Mouse (Mus musculus) embryonic facial prominence, embryonic 10.5 days (tissue): ENCODE results near the gene Veph1. TPM values are rescaled to one million over a fixed set of nuclear protein-coding genes. Genes with fewer than 3 reads are reported as not detected.
A peak's percentile ranks its signal among the peaks of the same experiment; 100 is the strongest.

Experiments used
- DNase-seq: peaks from one replicate; pipeline ENCODE4 v3.0.0-alpha.2; 2017; ENCODE audit warnings: low spot score
- H3K27ac ChIP-seq: fragments of 300-500 bp; sonication (generic); replicated peaks from 2 replicates; pipeline ENCODE4 v1.5.1; 2016; ENCODE audit warnings: mild to moderate bottlenecking
- H3K27me3 ChIP-seq: fragments of 300-500 bp; sonication (generic); replicated peaks from 2 replicates; pipeline ENCODE4 v1.6.1; 2016; ENCODE audit warnings: low read depth, mild to moderate bottlenecking; ENCODE audit not compliant: poor library complexity, severe bottlenecking
- H3K36me3 ChIP-seq: fragments of 300-500 bp; sonication (generic); replicated peaks from 2 replicates; pipeline ENCODE4 v1.6.1; 2016; ENCODE audit warnings: mild to moderate bottlenecking, moderate library complexity
- H3K4me1 ChIP-seq: fragments of 300-500 bp; sonication (generic); 2 replicates; pipeline ENCODE4 v1.6.1; 2016
- H3K4me3 ChIP-seq: fragments of 300-500 bp; sonication (generic); 2 replicates; pipeline ENCODE4 v1.5.1; 2016; ENCODE audit warnings: mild to moderate bottlenecking, moderate library complexity
- H3K9me3 ChIP-seq: fragments of 300-500 bp; sonication (generic); 2 replicates; pipeline ENCODE4 v1.6.1; 2016; ENCODE audit warnings: mild to moderate bottlenecking
- WGBS: fragments of 180-500 bp; shearing (Covaris S2); methylation state at CpG from one replicate; pipeline ENCODE4 v1.1.7; 2016; 5-methylcytosine and 5-hydroxymethylcytosine counted together
- polyA plus RNA-seq: library from polyadenylated mRNA; unstranded; fragments of >200 nt; fragmentation: Nextera tagmentation; extraction: Ambion mirVana; gene quantifications from 2 replicates; pipeline ENCODE4 v1.2.1, GENCODE M21; 2016

The Veph1 gene
- polyA plus RNA-seq, 1 experiment from 2014 or later: 3.0 TPM

- no peaks in the 10 kb centered on the region for H3K27me3 ChIP-seq
- H3K27ac ChIP-seq: no peak overlapping the region
- peaks cover 29% of the 10 kb centered on the region for H3K4me1 ChIP-seq
- WGBS: 71% methylated on average over 7 of the region's 7 CpGs
- no peak for DNase-seq
- H3K36me3 ChIP-seq: no peaks in the 10 kb centered on the region
- no peaks in the 10 kb centered on the region for H3K9me3 ChIP-seq
- H3K4me3 ChIP-seq: no peak overlapping the region
These were observed 159.0 kb downstream of the Veph1 start for GRCm38 (mm10) chr3:66137601-66138000.

DNA sequence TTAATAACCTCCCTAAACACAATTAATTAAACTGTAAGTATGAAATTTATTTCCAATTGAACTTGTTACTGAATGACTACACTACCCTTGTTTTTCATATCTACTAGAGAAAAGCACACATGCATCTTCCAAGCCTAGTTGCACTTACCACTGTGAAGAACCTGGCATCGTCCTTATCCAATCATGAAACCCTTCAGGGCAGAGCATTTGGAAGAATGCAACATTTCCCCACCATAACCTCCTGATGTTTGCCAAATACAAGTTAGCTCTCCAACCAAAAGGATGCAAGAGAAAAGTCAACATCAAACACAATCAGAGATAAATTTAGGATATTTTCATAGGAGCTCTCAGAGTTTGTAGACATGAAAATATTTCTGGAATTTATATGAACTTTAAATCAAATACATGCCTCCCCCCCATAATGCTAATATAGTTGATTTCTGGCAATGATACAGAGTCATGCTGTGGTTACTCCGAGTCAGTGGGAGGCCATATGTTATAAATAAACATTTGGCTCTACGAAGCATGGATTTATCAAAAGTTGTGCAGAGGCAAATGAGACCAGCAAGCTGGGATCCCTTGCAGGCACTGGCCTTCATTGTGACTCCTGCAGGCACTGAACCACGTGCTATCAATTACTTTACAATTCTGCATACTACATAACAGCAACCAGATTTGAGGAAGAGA is 165.2 kb downstream of the Veph1 start:
- no peaks in the 10 kb centered on the region for H3K9me3 ChIP-seq
- no peak overlapping the region for H3K27ac ChIP-seq
- H3K4me1 ChIP-seq: peaks cover 40% of the 10 kb centered on the region
- WGBS: 53% methylated on average over 4 of the region's 4 CpGs
- DNase-seq: no peak
- H3K27me3 ChIP-seq: no peaks in the 10 kb centered on the region
- H3K36me3 ChIP-seq: no peaks in the 10 kb centered on the region
- no peak overlapping the region for H3K4me3 ChIP-seq

DNA sequence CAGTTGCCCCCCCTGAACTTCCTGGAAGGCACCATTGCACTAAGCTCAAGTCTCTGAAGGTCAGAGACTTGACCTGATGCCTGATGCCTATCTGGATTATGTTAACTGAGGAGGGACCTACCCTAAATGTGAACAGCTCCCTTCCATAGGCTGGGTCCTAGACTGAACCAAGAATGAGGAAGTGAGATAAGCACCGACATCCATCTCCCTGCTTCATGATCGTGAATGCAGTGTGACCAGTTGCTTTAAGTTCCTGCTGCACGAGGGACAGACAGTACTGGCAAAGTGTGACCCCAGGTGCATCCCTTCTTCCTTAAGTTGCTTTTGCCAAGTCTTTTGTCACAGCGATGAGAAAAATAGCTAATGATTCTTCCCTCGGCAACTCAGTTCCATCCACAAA is 166.9 kb downstream of the Veph1 start:
- no peak for DNase-seq
- peak overlapping the region; percentile 48; the same call in 1 of the 2 replicates for H3K27ac ChIP-seq
- H3K36me3 ChIP-seq: no peaks in the 10 kb centered on the region
- H3K27me3 ChIP-seq: no peaks in the 10 kb centered on the region
- H3K4me3 ChIP-seq: no peak overlapping the region
- H3K4me1 ChIP-seq: peaks cover 27% of the 10 kb centered on the region
- no peaks in the 10 kb centered on the region for H3K9me3 ChIP-seq
- 79% methylated on average over 5 of the region's 5 CpGs for whole genome bisulfite sequencing

DNA sequence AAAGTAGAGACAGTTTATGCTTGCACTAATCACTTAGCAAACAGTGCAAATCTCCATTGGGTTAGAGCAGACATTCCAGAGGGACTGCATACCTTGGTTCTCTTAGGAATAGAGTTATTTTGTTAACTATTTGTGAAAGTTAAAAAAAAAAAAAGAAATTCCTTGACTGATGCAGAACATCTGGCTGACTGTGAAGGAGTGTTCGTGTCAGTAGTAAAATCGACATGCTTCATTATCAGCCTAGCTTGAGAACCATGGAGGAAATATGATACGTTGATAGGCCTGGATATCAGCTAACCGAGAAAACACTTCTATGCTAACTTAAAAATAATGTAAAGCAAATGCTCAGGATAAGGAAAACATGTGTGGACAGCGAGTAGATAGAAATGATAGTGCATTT is 191.1 kb downstream of the Veph1 start:
- H3K4me1 ChIP-seq: peaks cover 26% of the 10 kb centered on the region
- H3K36me3 ChIP-seq: no peaks in the 10 kb centered on the region
- DNase-seq: no peak
- H3K27ac ChIP-seq: no peak overlapping the region
- H3K27me3 ChIP-seq: no peaks in the 10 kb centered on the region
- 37% methylated on average over 5 of the region's 5 CpGs for WGBS
- no peaks in the 10 kb centered on the region for H3K9me3 ChIP-seq
- no peak overlapping the region for H3K4me3 ChIP-seq

- Histone ChIP-seq H3K27me3 (no peaks in the 10 kb centered on the region), H3K36me3 (no peaks in the 10 kb centered on the region), H3K4me1 (peaks cover 19% of the 10 kb centered on the region), H3K4me3 (no peak overlapping the region), H3K9me3 (no peaks in the 10 kb centered on the region), H3K27ac (no peak overlapping the region)
- 76% methylated on average over 3 of the region's 3 CpGs for WGBS
- no peak for DNase-seq
These were observed 194.1 kb downstream of the Veph1 start for GRCm38 (mm10) chr3:66102599-66102932.

DNA sequence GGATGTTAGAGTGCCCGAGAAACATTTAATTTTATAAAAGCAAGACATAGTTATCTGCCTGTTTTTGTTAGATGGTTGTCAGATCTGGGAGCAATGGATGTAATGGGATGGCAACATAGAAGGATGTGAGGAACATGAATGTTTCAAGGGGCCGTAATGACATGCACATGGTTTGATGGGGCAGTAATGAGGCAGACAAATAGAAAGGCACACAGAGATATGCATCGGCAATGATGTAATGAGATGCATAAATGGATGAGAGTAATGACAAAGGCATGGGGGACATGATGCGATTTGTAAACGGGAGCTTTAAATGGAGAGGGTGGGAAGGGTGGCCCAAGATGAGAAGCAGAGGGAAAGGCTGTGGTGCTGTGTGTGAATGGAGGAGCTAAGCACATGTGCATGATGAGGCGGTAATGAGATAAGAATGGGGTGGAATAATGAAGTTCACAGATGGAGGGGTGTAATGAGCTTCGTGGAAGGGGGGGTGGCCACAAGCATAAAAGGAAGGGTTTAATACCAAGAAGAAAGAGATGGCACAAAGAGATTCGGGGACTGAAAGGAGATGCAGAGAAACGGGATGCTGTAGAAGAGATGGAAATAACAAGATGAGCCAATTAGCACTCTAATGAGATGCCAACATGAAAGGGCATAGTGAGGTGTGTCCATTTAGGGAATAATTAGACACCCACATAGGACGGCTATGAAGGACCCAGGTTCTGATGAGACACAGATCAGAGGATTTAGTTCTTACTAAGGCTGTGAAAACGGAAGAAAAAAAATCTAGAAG is 194.6 kb downstream of the Veph1 start:
- H3K36me3 ChIP-seq: no peaks in the 10 kb centered on the region
- 77% methylated on average over 11 of the region's 11 CpGs for WGBS
- DNase-seq: no peak
- peaks cover 19% of the 10 kb centered on the region for H3K4me1 ChIP-seq
- no peak overlapping the region for H3K27ac ChIP-seq
- no peaks in the 10 kb centered on the region for H3K27me3 ChIP-seq
- H3K9me3 ChIP-seq: no peaks in the 10 kb centered on the region
- no peak overlapping the region for H3K4me3 ChIP-seq

DNA sequence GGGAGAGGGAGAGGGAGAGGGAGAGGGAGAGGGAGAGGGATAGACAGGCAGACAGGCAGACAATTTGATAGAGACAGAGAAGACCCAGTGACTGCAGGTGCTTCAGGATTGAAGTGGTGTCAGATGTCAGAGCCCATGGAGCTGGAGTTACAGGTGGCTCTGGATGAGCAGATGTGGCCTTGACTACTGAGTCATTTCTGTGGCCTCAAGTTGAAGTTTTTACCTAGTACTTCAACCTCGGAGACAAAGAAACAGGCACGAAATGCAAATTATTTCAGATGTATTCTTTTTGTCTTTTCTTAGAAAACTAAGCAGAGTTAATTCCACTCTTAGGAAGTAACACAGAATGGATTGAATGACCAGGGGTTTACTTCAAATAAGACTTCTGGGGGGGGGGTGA is 195.6 kb downstream of the Veph1 start:
- H3K27ac ChIP-seq: no peak overlapping the region
- 83% methylated on average over 2 of the region's 2 CpGs for WGBS
- no peaks in the 10 kb centered on the region for H3K9me3 ChIP-seq
- no peaks in the 10 kb centered on the region for H3K36me3 ChIP-seq
- no peaks in the 10 kb centered on the region for H3K27me3 ChIP-seq
- no peak overlapping the region for H3K4me3 ChIP-seq
- no peak for DNase-seq
- peaks cover 15% of the 10 kb centered on the region for H3K4me1 ChIP-seq

GRCm38 (mm10) chr3:66091746-66092145 is 204.9 kb downstream of the Veph1 start:
- DNase-seq: no peak
- H3K27me3 ChIP-seq: no peaks in the 10 kb centered on the region
- H3K27ac ChIP-seq: no peak overlapping the region
- H3K9me3 ChIP-seq: peaks cover under 1% of the 10 kb centered on the region; the same call in 1 of the 2 replicates
- WGBS: 78% methylated on average over 2 of the region's 2 CpGs
- H3K4me1 ChIP-seq: no peaks in the 10 kb centered on the region
- no peaks in the 10 kb centered on the region for H3K36me3 ChIP-seq
- no peak overlapping the region for H3K4me3 ChIP-seq

- WGBS: 75% methylated on average over 7 of the region's 7 CpGs
- Histone ChIP-seq H3K4me3 (no peak overlapping the region), H3K36me3 (no peaks in the 10 kb centered on the region), H3K9me3 (peaks cover 6% of the 10 kb centered on the region), H3K27ac (no peak overlapping the region), H3K27me3 (no peaks in the 10 kb centered on the region), H3K4me1 (no peaks in the 10 kb centered on the region)
- no peak for DNase-seq
These were observed 209.0 kb downstream of the Veph1 start for GRCm38 (mm10) chr3:66087608-66088007.

GRCm38 (mm10) chr3:66083856-66084255 is 212.8 kb downstream of the Veph1 start:
- Histone ChIP-seq H3K36me3 (no peaks in the 10 kb centered on the region), H3K9me3 (peaks cover 6% of the 10 kb centered on the region), H3K4me1 (peaks cover 6% of the 10 kb centered on the region; the same call in 1 of the 2 replicates), H3K27me3 (no peaks in the 10 kb centered on the region), H3K4me3 (no peak overlapping the region), H3K27ac (no peak overlapping the region)
- no peak for DNase-seq
- WGBS: 85% methylated on average over 3 of the region's 3 CpGs

DNA sequence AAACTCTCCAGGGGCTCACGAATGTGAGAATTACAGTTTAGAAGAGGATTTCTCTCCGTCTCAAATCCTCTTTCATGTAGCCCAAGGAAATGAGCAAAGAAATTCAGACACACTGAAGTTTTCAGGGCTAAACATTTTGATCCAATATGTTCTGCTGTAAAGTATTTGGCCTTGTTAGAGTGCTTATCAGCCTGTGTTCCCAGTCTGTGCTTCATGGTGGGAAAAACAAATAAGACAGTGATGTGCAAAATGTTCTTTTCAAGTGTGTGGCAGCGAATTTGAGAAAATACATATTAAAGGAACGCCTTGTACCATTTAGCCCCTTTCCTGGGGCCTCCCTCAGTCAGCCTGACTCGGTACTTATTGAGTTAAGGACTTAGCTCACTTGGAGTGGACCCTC is 213.2 kb downstream of the Veph1 start:
- no peak overlapping the region for H3K27ac ChIP-seq
- H3K27me3 ChIP-seq: no peaks in the 10 kb centered on the region
- peaks cover 6% of the 10 kb centered on the region for H3K9me3 ChIP-seq
- H3K4me3 ChIP-seq: no peak overlapping the region
- DNase-seq: no peak
- H3K36me3 ChIP-seq: no peaks in the 10 kb centered on the region
- 81% methylated on average over 5 of the region's 5 CpGs for WGBS
- peaks cover 7% of the 10 kb centered on the region for H3K4me1 ChIP-seq

DNA sequence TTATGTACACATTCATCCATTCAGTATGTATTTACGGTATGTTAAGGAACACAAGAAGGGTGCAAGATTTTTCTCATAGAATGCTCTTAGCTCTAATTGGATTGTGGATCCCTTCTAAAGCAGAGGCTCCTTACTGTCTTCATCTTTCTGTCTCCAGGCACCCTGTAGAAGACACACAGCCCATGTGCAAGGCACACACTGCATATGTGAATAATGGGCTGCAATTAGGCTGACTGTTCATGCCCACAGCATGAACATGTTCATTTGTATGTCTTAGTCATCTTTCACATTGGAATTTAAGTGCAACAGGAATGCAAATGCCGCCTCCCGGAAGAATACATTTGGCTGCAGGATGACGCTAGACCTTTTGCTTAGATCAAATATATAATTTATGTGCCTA is 213.7 kb downstream of the Veph1 start:
- H3K27me3 ChIP-seq: no peaks in the 10 kb centered on the region
- 93% methylated on average over 4 of the region's 4 CpGs for WGBS
- DNase-seq: no peak
- H3K9me3 ChIP-seq: peaks cover 6% of the 10 kb centered on the region
- no peaks in the 10 kb centered on the region for H3K36me3 ChIP-seq
- no peak overlapping the region for H3K4me3 ChIP-seq
- no peak overlapping the region for H3K27ac ChIP-seq
- peaks cover 12% of the 10 kb centered on the region for H3K4me1 ChIP-seq

GRCm38 (mm10) chr3:66081363-66081736 is 215.3 kb downstream of the Veph1 start:
- H3K4me3 ChIP-seq: no peak overlapping the region

More at GRCm38 (mm10) chr3:66081363-66081736, 215.3 kb downstream of the Veph1 start:
- 60% methylated on average over 3 of the region's 3 CpGs for WGBS
- DNase-seq: no peak
- H3K36me3 ChIP-seq: no peaks in the 10 kb centered on the region
- H3K27ac ChIP-seq: no peak overlapping the region
- no peaks in the 10 kb centered on the region for H3K27me3 ChIP-seq
- peaks cover 13% of the 10 kb centered on the region for H3K4me1 ChIP-seq
- peaks cover 1% of the 10 kb centered on the region for H3K9me3 ChIP-seq
